Mouse (Mus musculus) forelimb bud, embryonic 11.5 days (tissue): ENCODE measurements at regions not wholly inside any gene's neighbourhood (a gene's known extent, or its start where the extent isn't known, plus 50 kb on each side); places are given as distances from the start of the nearest gene placed in this dataset.

Experiments used
- DNase-seq: peaks from one replicate; pipeline ENCODE4 v3.0.0-alpha.2; 2012; ENCODE audit warnings: low read depth, low spot score

GRCm38 (mm10) chr11:6785471-6785870 is 52.0 kb downstream of the Gm11983 start:
- DNase-seq, result no peak

DNA sequence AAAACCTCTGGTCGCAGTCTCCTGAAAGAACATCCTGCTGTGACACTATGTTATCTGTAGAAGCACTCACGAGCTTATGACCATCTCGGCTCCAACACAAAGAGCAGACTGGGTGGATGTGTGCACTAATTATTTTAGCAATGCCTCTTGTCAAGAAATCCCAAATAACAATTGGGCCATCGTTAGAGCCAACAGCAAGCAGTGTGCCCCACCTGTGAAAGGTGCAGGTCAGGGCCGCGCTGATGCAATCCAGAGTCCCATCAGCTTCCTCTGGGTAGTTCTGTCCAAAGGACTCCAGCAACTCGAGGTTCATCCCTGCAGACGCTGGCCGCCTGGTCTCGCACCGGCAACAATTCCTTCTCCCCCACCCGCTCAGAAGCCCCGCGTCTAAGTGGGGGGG is 54.6 kb downstream of the Gm11983 start:
- no peak for DNase-seq

DNA sequence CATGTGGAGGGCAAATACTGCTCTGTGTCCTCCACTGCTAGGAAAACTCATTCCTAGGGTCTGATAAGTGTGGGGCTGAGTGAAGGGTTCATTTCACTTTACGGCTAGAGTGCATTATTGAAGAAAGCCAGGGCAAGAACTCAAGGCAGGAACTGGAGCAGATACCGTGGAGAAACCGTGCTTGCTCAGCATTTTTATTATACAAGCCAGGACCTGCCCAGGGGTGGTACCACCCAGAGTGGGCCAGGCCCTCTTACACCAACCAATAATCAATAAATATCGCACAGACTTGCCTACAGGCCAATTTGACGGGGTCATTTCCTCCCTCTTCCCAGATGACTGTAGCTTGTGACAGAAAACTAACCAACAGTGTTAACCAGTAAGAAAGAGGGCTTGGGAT is 57.7 kb downstream of the Gm11983 start:
- no peak for DNase-seq

GRCm38 (mm10) chr11:6778596-6779360 is 58.7 kb downstream of the Gm11983 start:
- DNase-seq, result no peak

- DNase-seq, result no peak
Observed at GRCm38 (mm10) chr11:6777566-6777965, 59.9 kb downstream of the Gm11983 start.

DNA sequence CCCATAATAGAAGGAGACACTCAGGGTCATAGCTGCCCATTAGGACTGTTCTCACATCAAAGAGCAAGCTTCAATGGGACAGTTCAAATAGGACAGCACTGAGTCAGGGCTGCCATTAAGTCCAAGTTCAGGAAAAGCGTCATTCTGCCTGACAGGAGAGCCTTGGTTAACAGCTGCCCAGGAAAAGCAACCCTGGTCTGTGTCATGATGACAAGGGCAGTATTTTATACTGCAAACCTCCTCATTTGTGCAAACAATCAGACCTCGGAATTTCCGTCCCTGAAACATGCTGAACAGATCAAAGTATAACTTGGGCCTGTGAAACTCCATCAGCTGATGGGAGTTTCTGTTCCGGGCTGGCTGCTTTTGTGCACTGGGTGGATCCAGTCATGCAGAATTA is 62.8 kb downstream of the Gm11983 start:
- peak; percentile 31 for DNase-seq

DNA sequence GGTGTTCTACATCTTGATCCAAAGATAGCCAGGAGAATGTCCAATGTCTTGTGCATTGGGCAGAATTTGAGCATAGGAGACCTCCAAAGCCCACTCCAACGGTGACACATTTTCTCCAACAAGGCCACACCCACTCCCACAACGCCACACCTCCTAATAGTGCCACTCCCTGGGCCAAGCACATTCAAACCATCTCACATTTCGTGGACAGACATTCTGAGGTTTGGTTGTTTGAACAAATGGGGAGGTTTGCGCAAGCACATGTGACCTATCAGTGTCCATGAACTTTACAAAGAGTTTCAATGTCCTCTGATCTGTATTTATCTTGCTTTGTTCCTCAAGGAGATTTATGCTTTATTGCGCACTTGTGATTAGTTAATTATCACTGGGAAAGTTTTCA is 63.5 kb downstream of the Gm11983 start:
- DNase-seq, result no peak

DNA sequence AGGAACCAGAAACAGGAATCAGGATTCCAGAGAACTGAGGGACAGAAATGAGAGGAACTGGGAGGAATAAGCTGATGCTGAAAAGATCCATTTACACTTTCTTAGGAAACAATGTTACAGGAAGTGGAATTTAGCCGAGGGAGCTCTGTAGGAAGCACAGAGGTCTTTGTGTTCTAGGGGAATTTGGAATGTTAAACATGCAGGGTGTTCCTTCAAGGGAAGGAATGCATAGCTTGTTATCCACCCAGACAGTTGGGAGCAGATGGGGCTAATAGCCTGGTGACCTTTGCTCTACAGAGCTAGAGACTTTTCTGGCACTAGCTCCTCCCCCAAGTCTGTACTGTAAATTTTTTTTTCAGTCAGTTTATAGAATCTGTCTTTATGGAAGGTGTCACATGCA is 64.1 kb downstream of the Gm11983 start:
- DNase-seq, result peak; percentile 33

GRCm38 (mm10) chr11:6769437-6769765 is 68.1 kb downstream of the Gm11983 start:
- no peak for DNase-seq

GRCm38 (mm10) chr11:6768599-6769436 is 68.6 kb downstream of the Gm11983 start:
- peak; percentile 65 for DNase-seq

GRCm38 (mm10) chr11:6766725-6767124 is 70.7 kb downstream of the Gm11983 start:
- no peak for DNase-seq

- no peak for DNase-seq
Observed at GRCm38 (mm10) chr11:6765333-6765957, 72.0 kb downstream of the Gm11983 start.

- no peak for DNase-seq
Observed at GRCm38 (mm10) chr11:6764186-6764585, 73.3 kb downstream of the Gm11983 start.

- DNase-seq, result no peak
Observed at GRCm38 (mm10) chr11:6763001-6763400, 74.5 kb downstream of the Gm11983 start.

DNA sequence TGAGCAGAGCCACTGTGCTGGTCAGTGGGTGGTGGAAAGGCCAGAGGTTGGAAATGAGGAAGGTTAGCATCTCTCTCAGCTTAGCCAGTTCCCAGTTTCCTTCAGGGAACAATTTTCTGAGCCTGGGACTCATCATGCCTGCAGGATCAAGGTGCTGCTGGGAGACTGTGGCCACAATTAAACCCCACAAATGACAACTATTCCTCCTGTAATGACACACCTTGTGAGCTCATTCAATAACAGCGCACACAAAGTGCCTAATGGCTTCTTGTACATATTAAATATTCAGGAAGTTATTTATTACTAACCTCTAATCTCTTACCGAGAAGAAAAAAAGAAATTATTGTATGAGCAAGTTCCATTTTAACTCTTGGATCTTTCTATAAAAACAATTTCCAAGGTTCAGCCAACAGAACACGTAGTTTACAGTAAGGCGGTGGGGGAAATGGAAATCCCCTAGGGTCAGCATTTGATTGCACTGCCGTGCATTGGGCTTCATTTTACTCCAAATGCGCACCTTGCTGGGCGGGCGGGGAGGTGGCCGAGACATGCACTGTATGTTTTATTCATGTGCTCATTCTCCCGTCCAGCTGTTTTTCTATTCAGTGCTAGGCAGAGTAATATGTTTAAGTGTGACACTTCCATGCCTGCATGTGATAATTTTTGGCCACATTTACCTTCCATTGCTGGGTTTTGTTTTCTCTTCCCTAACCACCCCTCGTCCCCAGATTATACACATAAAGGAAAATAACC is 75.4 kb downstream of the Gm11983 start:
- no peak for DNase-seq

DNA sequence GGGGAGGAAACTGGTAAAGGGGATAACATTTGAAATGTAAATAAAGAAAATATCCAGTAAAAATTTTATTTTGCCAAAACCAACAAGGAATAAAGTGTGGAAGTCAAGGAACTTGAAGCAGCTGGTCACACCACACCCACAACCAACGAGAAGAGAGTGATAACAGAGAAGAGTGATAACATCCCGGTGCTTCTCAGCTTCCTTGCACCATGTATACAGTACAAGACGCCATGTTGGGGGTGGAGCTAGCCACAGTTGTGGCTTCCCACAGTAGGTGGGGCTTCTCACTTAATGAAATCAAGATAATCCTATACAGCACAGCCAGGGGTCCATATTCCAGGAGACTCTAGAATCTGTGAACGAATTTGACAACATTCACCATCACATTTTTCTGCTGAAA is 77.9 kb downstream of the Gm11983 start:
- no peak for DNase-seq

GRCm38 (mm10) chr11:6739439-6739838 is 81.1 kb downstream of the Ramp3 start:
- no peak for DNase-seq

DNA sequence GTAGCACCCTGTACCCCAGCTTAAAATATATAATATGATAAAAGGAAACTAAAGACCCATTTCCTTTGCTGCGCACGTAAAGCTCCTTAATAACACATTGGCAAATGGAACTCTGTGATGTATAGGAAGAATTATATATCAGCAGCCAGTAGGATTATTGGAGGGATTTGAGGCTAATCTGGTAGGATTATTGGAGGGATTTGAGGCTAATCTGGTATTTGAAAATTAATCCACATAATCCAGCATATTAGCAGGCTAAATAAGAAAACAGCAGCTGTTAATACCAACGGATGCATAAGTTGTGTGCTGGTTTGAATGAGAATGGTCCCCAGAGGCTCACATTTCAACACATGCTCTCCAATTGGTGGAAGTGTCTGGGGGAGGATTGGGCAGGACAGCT is 80.3 kb downstream of the Ramp3 start:
- no peak for DNase-seq

DNA sequence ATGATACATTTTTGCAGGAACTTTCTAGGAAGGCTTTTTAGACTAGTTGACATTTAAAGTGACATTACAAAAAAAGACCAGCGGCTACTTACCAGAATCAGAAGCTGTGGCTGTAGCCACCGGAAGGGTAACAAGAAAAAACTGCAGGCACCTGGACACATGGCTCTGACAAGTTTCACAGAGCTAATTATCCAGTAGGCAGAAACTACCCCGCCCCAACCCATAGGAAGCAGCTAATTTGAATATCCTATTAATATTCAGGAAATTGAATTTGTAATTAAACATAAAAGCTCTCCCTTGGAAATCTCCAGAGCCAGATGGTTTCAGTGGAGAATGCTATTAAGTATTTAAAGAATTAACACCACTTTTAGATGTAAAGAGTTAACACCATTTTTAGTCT is 79.8 kb downstream of the Ramp3 start:
- DNase-seq, result no peak

GRCm38 (mm10) chr11:6734746-6735430 is 76.6 kb downstream of the Ramp3 start:
- DNase-seq, result no peak

GRCm38 (mm10) chr11:6731505-6731904 is 73.2 kb downstream of the Ramp3 start:
- DNase-seq, result no peak
